Mouse (Mus musculus) cerebellum, postnatal 14 days (tissue): ENCODE results near the gene Epha4.

ENCODE experiments used
- DNase-seq, 2 experiments: peaks; one replicate each; pipeline ENCODE4 v3.0.0; 2021; ENCODE audit warnings: mixed read lengths in 2 of 2

Epha4 gene

GRCm38 (mm10) chr1:77514963-77515650 is at the start of gene Epha4:
Gene Epha4 (minus strand): TSS chr1:77515088.
- DNase-seq, result peak; percentile 72 to 77

- no peak for DNase-seq
These were observed 41.3 kb upstream of the Epha4 start for GRCm38 (mm10) chr1:77556199-77556598.

- DNase-seq, result peak in 1 of 2 experiments; percentile 4
These were observed 37.0 kb upstream of the Epha4 start for GRCm38 (mm10) chr1:77551927-77552326.

GRCm38 (mm10) chr1:77545722-77546121 is 30.8 kb upstream of the Epha4 start:
- peak; percentile 41 to 53 for DNase-seq

GRCm38 (mm10) chr1:77545035-77545434 is 30.1 kb upstream of the Epha4 start:
- no peak for DNase-seq

GRCm38 (mm10) chr1:77544279-77544678 is 29.4 kb upstream of the Epha4 start:
- DNase-seq, result no peak

GRCm38 (mm10) chr1:77539945-77540344 is 25.1 kb upstream of the Epha4 start:
- no peak for DNase-seq

- DNase-seq, result no peak
These were observed 23.7 kb upstream of the Epha4 start for GRCm38 (mm10) chr1:77538559-77538958.

GRCm38 (mm10) chr1:77535905-77536304 is 21.0 kb upstream of the Epha4 start:
- DNase-seq, result no peak

GRCm38 (mm10) chr1:77532576-77533183 is 17.8 kb upstream of the Epha4 start:
- no peak for DNase-seq

GRCm38 (mm10) chr1:77531934-77532575 is 17.2 kb upstream of the Epha4 start:
- DNase-seq, result peak; percentile 38 to 49

- DNase-seq, result no peak
These were observed 10.2 kb upstream of the Epha4 start for GRCm38 (mm10) chr1:77525082-77525481.

GRCm38 (mm10) chr1:77523354-77523753 is 8.5 kb upstream of the Epha4 start:
- no peak for DNase-seq

GRCm38 (mm10) chr1:77521640-77522539 is 7.0 kb upstream of the Epha4 start:
- no peak for DNase-seq

- no peak for DNase-seq
These were observed 3.8 kb upstream of the Epha4 start for GRCm38 (mm10) chr1:77518715-77519114.

GRCm38 (mm10) chr1:77516203-77516991 is 1.5 kb upstream of the Epha4 start:
- DNase-seq, result peak; percentile 98

GRCm38 (mm10) chr1:77515651-77515981 is 728 bp upstream of the Epha4 start:
- DNase-seq, result peak in 1 of 2 experiments; percentile 25

GRCm38 (mm10) chr1:77514325-77514962 is 444 bp downstream of the Epha4 start:
- peak; percentile 39 to 48 for DNase-seq

- peak in 1 of 2 experiments; percentile 15 for DNase-seq
These were observed 946 bp downstream of the Epha4 start for GRCm38 (mm10) chr1:77513959-77514324.

- peak; percentile 38 to 57 for DNase-seq
These were observed 1.4 kb downstream of the Epha4 start for GRCm38 (mm10) chr1:77513411-77513941.

- peak in 1 of 2 experiments; percentile 24 for DNase-seq
These were observed 2.3 kb downstream of the Epha4 start for GRCm38 (mm10) chr1:77512431-77513195.
